Mouse (Mus musculus): ENCODE measurements around the gene Bcl11a. TPM values are rescaled to one million over a fixed set of nuclear protein-coding genes. Genes with fewer than 3 reads are reported as not detected.
A peak's percentile ranks its signal among the peaks of the same experiment; 100 is the strongest.

The Bcl11a gene
- polyA plus RNA-seq, 1 experiment from 2014 or later = 15.0 TPM

GRCm38 (mm10) chr11:24062495-24063096 is 15.3 kb upstream of the Bcl11a start:
- no peak for ATAC-seq (replicated peaks; ENCODE audit: extremely low read depth, insufficient read depth, low FRiP score)

GRCm38 (mm10) chr11:24064221-24064620 is 13.6 kb upstream of the Bcl11a start:
- Histone ChIP-seq H3K27me3 (ENCODE audit: control insufficient read depth, insufficient read depth, low read length) (peaks cover 15% of the 10 kb centered on the region), H3K4me1 (ENCODE audit: control insufficient read depth, insufficient read depth, low read length) (peaks cover 3% of the 10 kb centered on the region; the same call in 1 of the 2 replicates), H3K9ac (ENCODE audit: low read length) (no peak overlapping the region), H3K27ac (ENCODE audit: low read length) (no peak overlapping the region), H3K9me3 (replicated peaks; ENCODE audit: control insufficient read depth, low read length) (no peaks in the 10 kb centered on the region), H3K4me2 (ENCODE audit: low read depth, low read length) (no peak overlapping the region), H3K4me3 (ENCODE audit: low read length) (no peak overlapping the region), H3K36me3 (ENCODE audit: control insufficient read depth, insufficient read depth) (no peaks in the 10 kb centered on the region)
- no peak for ATAC-seq (replicated peaks; ENCODE audit: extremely low read depth, insufficient read depth, low FRiP score)
- WGBS = 66% methylated on average over 6 of the region's 6 CpGs

More at GRCm38 (mm10) chr11:24062495-24063096, 15.3 kb upstream of the Bcl11a start:
- H3K4me3 ChIP-seq (ENCODE audit: low read length) = no peak overlapping the region
- H3K4me1 ChIP-seq (ENCODE audit: control insufficient read depth, insufficient read depth, low read length) = peaks cover 3% of the 10 kb centered on the region; the same call in 1 of the 2 replicates
- H3K36me3 ChIP-seq (ENCODE audit: control insufficient read depth, insufficient read depth) = no peaks in the 10 kb centered on the region
- 41% methylated on average over 9 of the region's 9 CpGs for WGBS
- no peak overlapping the region for H3K9ac ChIP-seq (ENCODE audit: low read length)
- H3K27me3 ChIP-seq (ENCODE audit: control insufficient read depth, insufficient read depth, low read length) = peaks cover 20% of the 10 kb centered on the region
- no peak overlapping the region for H3K4me2 ChIP-seq (ENCODE audit: low read depth, low read length)
- H3K27ac ChIP-seq (ENCODE audit: low read length) = no peak overlapping the region
- no peaks in the 10 kb centered on the region for H3K9me3 ChIP-seq (replicated peaks; ENCODE audit: control insufficient read depth, low read length)

- Histone ChIP-seq H3K9ac (ENCODE audit: low read length) (no peak overlapping the region), H3K4me1 (ENCODE audit: control insufficient read depth, insufficient read depth, low read length) (peaks cover 3% of the 10 kb centered on the region; the same call in 1 of the 2 replicates), H3K36me3 (ENCODE audit: control insufficient read depth, insufficient read depth) (no peaks in the 10 kb centered on the region), H3K4me2 (ENCODE audit: low read depth, low read length) (no peak overlapping the region), H3K4me3 (ENCODE audit: low read length) (no peak overlapping the region), H3K27ac (ENCODE audit: low read length) (no peak overlapping the region), H3K27me3 (ENCODE audit: control insufficient read depth, insufficient read depth, low read length) (peaks cover 11% of the 10 kb centered on the region), H3K9me3 (replicated peaks; ENCODE audit: control insufficient read depth, low read length) (no peaks in the 10 kb centered on the region)
- no peak for ATAC-seq (replicated peaks; ENCODE audit: extremely low read depth, insufficient read depth, low FRiP score)
- 58% methylated on average over 4 of the region's 4 CpGs for WGBS
These were observed 12.5 kb upstream of the Bcl11a start for GRCm38 (mm10) chr11:24065313-24065712.

- Histone ChIP-seq H3K4me1 (ENCODE audit: control insufficient read depth, insufficient read depth, low read length) (peaks cover 11% of the 10 kb centered on the region; the same call in 1 of the 2 replicates), H3K9me3 (replicated peaks; ENCODE audit: control insufficient read depth, low read length) (no peaks in the 10 kb centered on the region), H3K4me2 (ENCODE audit: low read depth, low read length) (peak overlapping the region; percentile 92), H3K27me3 (ENCODE audit: control insufficient read depth, insufficient read depth, low read length) (peaks cover 11% of the 10 kb centered on the region), H3K27ac (ENCODE audit: low read length) (no peak overlapping the region), H3K9ac (ENCODE audit: low read length) (no peak overlapping the region), H3K36me3 (ENCODE audit: control insufficient read depth, insufficient read depth) (no peaks in the 10 kb centered on the region), H3K4me3 (ENCODE audit: low read length) (peak overlapping the region; percentile 40)
- WGBS = 2% methylated on average over 18 of the region's 18 CpGs
- no peak for ATAC-seq (replicated peaks; ENCODE audit: extremely low read depth, insufficient read depth, low FRiP score)
These were observed 3.8 kb upstream of the Bcl11a start for GRCm38 (mm10) chr11:24074021-24074591.

- ATAC-seq (replicated peaks; ENCODE audit: extremely low read depth, insufficient read depth, low FRiP score) = no peak
- 0% methylated on average over 11 of the region's 11 CpGs for WGBS
- Histone ChIP-seq H3K4me3 (ENCODE audit: low read length) (peak within 1 kb of the TSS; percentile 83), H3K27me3 (ENCODE audit: control insufficient read depth, insufficient read depth, low read length) (peaks cover 11% of the 10 kb centered on the region), H3K4me1 (ENCODE audit: control insufficient read depth, insufficient read depth, low read length) (peaks cover 11% of the 10 kb centered on the region; the same call in 1 of the 2 replicates), H3K4me2 (ENCODE audit: low read depth, low read length) (peak within 1 kb of the TSS; percentile 92), H3K9ac (ENCODE audit: low read length) (peak within 1 kb of the TSS; percentile 89), H3K27ac (ENCODE audit: low read length) (peak within 1 kb of the TSS; percentile 92; the same call in 1 of the 2 replicates), H3K36me3 (ENCODE audit: control insufficient read depth, insufficient read depth) (no peaks in the 10 kb centered on the region), H3K9me3 (replicated peaks; ENCODE audit: control insufficient read depth, low read length) (no peaks in the 10 kb centered on the region)
These were observed 3.2 kb upstream of the Bcl11a start, which contains the start of gene A830031A19Rik for GRCm38 (mm10) chr11:24074634-24075104. Gene A830031A19Rik (minus strand): TSS chr11:24075054.

- Histone ChIP-seq H3K27ac (ENCODE audit: low read length) (peak overlapping the region; percentile 92; the same call in 1 of the 2 replicates), H3K4me2 (ENCODE audit: low read depth, low read length) (peak overlapping the region; percentile 92), H3K4me1 (ENCODE audit: control insufficient read depth, insufficient read depth, low read length) (peaks cover 15% of the 10 kb centered on the region), H3K4me3 (ENCODE audit: low read length) (peak overlapping the region; percentile 83), H3K9ac (ENCODE audit: low read length) (peak overlapping the region; percentile 89), H3K27me3 (ENCODE audit: control insufficient read depth, insufficient read depth, low read length) (peaks cover 11% of the 10 kb centered on the region), H3K36me3 (ENCODE audit: control insufficient read depth, insufficient read depth) (no peaks in the 10 kb centered on the region), H3K9me3 (replicated peaks; ENCODE audit: control insufficient read depth, low read length) (no peaks in the 10 kb centered on the region)
- 1% methylated on average over 17 of the region's 17 CpGs for WGBS
- no peak for ATAC-seq (replicated peaks; ENCODE audit: extremely low read depth, insufficient read depth, low FRiP score)
These were observed 2.2 kb upstream of the Bcl11a start for GRCm38 (mm10) chr11:24075486-24076126.

GRCm38 (mm10) chr11:24076127-24076650 is 1.7 kb upstream of the Bcl11a start:
- Histone ChIP-seq H3K36me3 (ENCODE audit: control insufficient read depth, insufficient read depth) (no peaks in the 10 kb centered on the region), H3K4me1 (ENCODE audit: control insufficient read depth, insufficient read depth, low read length) (peaks cover 15% of the 10 kb centered on the region), H3K27me3 (ENCODE audit: control insufficient read depth, insufficient read depth, low read length) (peaks cover 11% of the 10 kb centered on the region), H3K4me3 (ENCODE audit: low read length) (peak overlapping the region; percentile 83), H3K9me3 (replicated peaks; ENCODE audit: control insufficient read depth, low read length) (no peaks in the 10 kb centered on the region), H3K27ac (ENCODE audit: low read length) (peak overlapping the region; percentile 92), H3K4me2 (ENCODE audit: low read depth, low read length) (peak overlapping the region; percentile 92), H3K9ac (ENCODE audit: low read length) (peak overlapping the region; percentile 89)
- WGBS = under 1% methylated on average over 32 of the region's 32 CpGs
- peak; percentile 8; the same call in 1 of the 2 replicates for ATAC-seq (replicated peaks; ENCODE audit: extremely low read depth, insufficient read depth, low FRiP score)

GRCm38 (mm10) chr11:24076821-24077730 is 780 bp upstream of the Bcl11a start:
- no peaks in the 10 kb centered on the region for H3K9me3 ChIP-seq (replicated peaks; ENCODE audit: control insufficient read depth, low read length)
- under 1% methylated on average over 57 of the region's 59 CpGs for WGBS
- H3K4me2 ChIP-seq (ENCODE audit: low read depth, low read length) = peak overlapping the region; percentile 92
- ATAC-seq (replicated peaks; ENCODE audit: extremely low read depth, insufficient read depth, low FRiP score) = peak; percentile 58
- H3K27me3 ChIP-seq (ENCODE audit: control insufficient read depth, insufficient read depth, low read length) = peaks cover 11% of the 10 kb centered on the region
- H3K36me3 ChIP-seq (ENCODE audit: control insufficient read depth, insufficient read depth) = no peaks in the 10 kb centered on the region
- peak overlapping the region; percentile 89 for H3K9ac ChIP-seq (ENCODE audit: low read length)
- peak overlapping the region; percentile 83 for H3K4me3 ChIP-seq (ENCODE audit: low read length)
- H3K27ac ChIP-seq (ENCODE audit: low read length) = peak overlapping the region; percentile 92
- peaks cover 15% of the 10 kb centered on the region for H3K4me1 ChIP-seq (ENCODE audit: control insufficient read depth, insufficient read depth, low read length)
